Mouse (Mus musculus) hindbrain, embryonic 13.5 days (tissue): Measurements from ENCODE around the gene Zfp945. TPM values are rescaled to one million over a fixed set of nuclear protein-coding genes. Genes with fewer than 3 reads are reported as not detected.
A peak's percentile ranks its signal among the peaks of the same experiment; 100 is the strongest.
"Not testable (repeated sequence)": the region's sequence is repeated elsewhere in the genome, so short reads cannot be mapped to it uniquely, and the experiment has no call there.

ENCODE experiments used
- ATAC-seq: fragments of 200-750 bp; cut with Nextera tagmentation; 2 replicates; pipeline ENCODE4 v1.8.0; 2017; ENCODE audit warnings: moderate TSS enrichment; ENCODE audit not compliant: low FRiP score
- H3K27ac ChIP-seq: fragments of 300-500 bp; sonication (generic); 2 replicates; pipeline ENCODE4 v1.5.1; 2015; ENCODE audit warnings: inconsistent platforms, mild to moderate bottlenecking, moderate library complexity
- H3K27me3 ChIP-seq: fragments of 300-500 bp; sonication (generic); 2 replicates; pipeline ENCODE4 v1.6.1; 2015; ENCODE audit warnings: mild to moderate bottlenecking, inconsistent platforms
- H3K36me3 ChIP-seq: fragments of 300-500 bp; sonication (generic); 2 replicates; pipeline ENCODE4 v1.6.1; 2015; ENCODE audit warnings: mild to moderate bottlenecking, inconsistent platforms
- H3K4me1 ChIP-seq: fragments of 300-500 bp; sonication (generic); replicated peaks from 2 replicates; pipeline ENCODE4 v1.6.1; 2015; ENCODE audit warnings: inconsistent platforms
- H3K4me2 ChIP-seq: fragments of 300-500 bp; sonication (generic); 2 replicates; pipeline ENCODE4 v1.6.1; 2015; ENCODE audit warnings: inconsistent platforms, mild to moderate bottlenecking, moderate library complexity
- H3K4me3 ChIP-seq: fragments of 300-500 bp; sonication (generic); 2 replicates; pipeline ENCODE4 v1.5.1; 2015; ENCODE audit warnings: mild to moderate bottlenecking, inconsistent platforms
- H3K9ac ChIP-seq: fragments of 300-500 bp; sonication (generic); 2 replicates; pipeline ENCODE4 v1.6.1; 2015; ENCODE audit warnings: mild to moderate bottlenecking, inconsistent platforms
- H3K9me3 ChIP-seq: fragments of 300-500 bp; sonication (generic); 2 replicates; pipeline ENCODE4 v1.6.1; 2016; ENCODE audit warnings: inconsistent platforms
- WGBS: fragments of 180-500 bp; shearing (Covaris S2); methylation state at CpG from one replicate; pipeline ENCODE4 v1.1.7; 2015; 5-methylcytosine and 5-hydroxymethylcytosine counted together
- polyA plus RNA-seq: library from polyadenylated mRNA; unstranded; fragments of >200 nt; fragmentation: Nextera tagmentation; extraction: Ambion mirVana; gene quantifications from 2 replicates; pipeline ENCODE4 v1.2.1, GENCODE M21; 2015

Gene Zfp945
- 22.4 and 22.7 TPM in 2 replicates for polyA plus RNA-seq

GRCm38 (mm10) chr17:22866845-22867481 is at the start of gene Zfp945:
TSS of gene Zfp945 (minus strand) at chr17:22867134.
- Histone ChIP-seq H3K9ac (peak within 1 kb of the TSS; percentile 75), H3K36me3 (peaks cover 19% of the 10 kb centered on the region), H3K4me3 (peak within 1 kb of the TSS; percentile 64), H3K4me2 (peak within 1 kb of the TSS; percentile 77), H3K4me1 (peaks cover 14% of the 10 kb centered on the region), H3K27me3 (no peaks in the 10 kb centered on the region), H3K27ac (peak within 1 kb of the TSS; percentile 85), H3K9me3 (no peaks in the 10 kb centered on the region)
- ATAC-seq: peak; percentile 97
- WGBS: under 1% methylated on average over 20 of the region's 20 CpGs

GRCm38 (mm10) chr17:22888302-22888701 is 21.4 kb upstream of the Zfp945 start:
- 92% methylated on average over 3 of the region's 3 CpGs for WGBS
- ATAC-seq: no peak
- peaks cover 18% of the 10 kb centered on the region; the same call in 1 of the 2 replicates for H3K9me3 ChIP-seq
- H3K27ac ChIP-seq: no peak overlapping the region
- H3K4me3 ChIP-seq: no peak overlapping the region
- H3K9ac ChIP-seq: no peak overlapping the region
- no peaks in the 10 kb centered on the region for H3K4me1 ChIP-seq
- no peak overlapping the region for H3K4me2 ChIP-seq
- no peaks in the 10 kb centered on the region for H3K27me3 ChIP-seq
- H3K36me3 ChIP-seq: no peaks in the 10 kb centered on the region

GRCm38 (mm10) chr17:22884059-22884698 is 17.2 kb upstream of the Zfp945 start:
- Histone ChIP-seq H3K27ac (no peak overlapping the region), H3K9me3 (peaks cover 8% of the 10 kb centered on the region; the same call in 1 of the 2 replicates), H3K27me3 (no peaks in the 10 kb centered on the region), H3K4me1 (no peaks in the 10 kb centered on the region), H3K36me3 (no peaks in the 10 kb centered on the region), H3K4me3 (no peak overlapping the region), H3K4me2 (no peak overlapping the region), H3K9ac (no peak overlapping the region)
- WGBS: 65% methylated on average over 10 of the region's 10 CpGs
- ATAC-seq: no peak

GRCm38 (mm10) chr17:22877427-22878307 is 10.7 kb upstream of the Zfp945 start:
- H3K9ac ChIP-seq: no peak overlapping the region
- no peaks in the 10 kb centered on the region for H3K36me3 ChIP-seq
- H3K4me2 ChIP-seq: no peak overlapping the region
- no peak overlapping the region for H3K27ac ChIP-seq
- no peaks in the 10 kb centered on the region for H3K27me3 ChIP-seq
- WGBS: 93% methylated on average over 10 of the region's 11 CpGs
- H3K4me3 ChIP-seq: no peak overlapping the region
- H3K4me1 ChIP-seq: no peaks in the 10 kb centered on the region
- H3K9me3 ChIP-seq: 0 out of 2 replicates have a peak, but pooled peaks cover 7% of the 10 kb centered on the region
- 0 out of 2 replicates have a peak, but pooled peaks have one; percentile 43 for ATAC-seq

GRCm38 (mm10) chr17:22876316-22876715 is 9.4 kb upstream of the Zfp945 start:
- 87% methylated on average over 20 of the region's 20 CpGs for WGBS
- H3K4me1 ChIP-seq: no peaks in the 10 kb centered on the region

GRCm38 (mm10) chr17:22875549-22875948 is 8.6 kb upstream of the Zfp945 start:
- not testable (repeated sequence) for H3K4me2 ChIP-seq, ATAC-seq, H3K4me3 ChIP-seq, H3K9ac ChIP-seq, H3K36me3 ChIP-seq, H3K4me1 ChIP-seq, H3K27ac ChIP-seq, H3K9me3 ChIP-seq, H3K27me3 ChIP-seq
- 95% methylated on average over 4 of the region's 4 CpGs for WGBS

More at GRCm38 (mm10) chr17:22876316-22876715, 9.4 kb upstream of the Zfp945 start:
- Histone ChIP-seq H3K9me3 (0 out of 2 replicates have a peak, but pooled peaks cover 7% of the 10 kb centered on the region), H3K4me3 (no peak overlapping the region), H3K9ac (no peak overlapping the region), H3K27ac (no peak overlapping the region), H3K4me2 (no peak overlapping the region), H3K27me3 (no peaks in the 10 kb centered on the region), H3K36me3 (no peaks in the 10 kb centered on the region)
- no peak for ATAC-seq

GRCm38 (mm10) chr17:22866421-22866844 is 501 bp downstream of the Zfp945 start:
- Histone ChIP-seq H3K27ac (peak overlapping the region; percentile 85), H3K36me3 (peaks cover 23% of the 10 kb centered on the region), H3K4me3 (peak overlapping the region; percentile 64), H3K4me1 (peaks cover 14% of the 10 kb centered on the region), H3K4me2 (peak overlapping the region; percentile 77), H3K9ac (peak overlapping the region; percentile 75), H3K27me3 (no peaks in the 10 kb centered on the region), H3K9me3 (no peaks in the 10 kb centered on the region)
- ATAC-seq: peak; percentile 64
- WGBS: 3% methylated on average over 10 of the region's 10 CpGs

- no peak overlapping the region for H3K27ac ChIP-seq
- no peak overlapping the region for H3K4me2 ChIP-seq
- WGBS: 83% methylated on average over 4 of the region's 4 CpGs
- H3K36me3 ChIP-seq: no peaks in the 10 kb centered on the region
- H3K4me1 ChIP-seq: peaks cover 5% of the 10 kb centered on the region
- no peak overlapping the region for H3K9ac ChIP-seq
- ATAC-seq: no peak
- no peaks in the 10 kb centered on the region for H3K27me3 ChIP-seq
- H3K9me3 ChIP-seq: no peaks in the 10 kb centered on the region
- no peak overlapping the region for H3K4me3 ChIP-seq
Observed at GRCm38 (mm10) chr17:22821166-22821565, 45.8 kb downstream of the Zfp945 start.

GRCm38 (mm10) chr17:22818199-22818595 is 48.7 kb downstream of the Zfp945 start:
- H3K27me3 ChIP-seq: no peaks in the 10 kb centered on the region
- peak overlapping the region; percentile 96 for H3K27ac ChIP-seq
- H3K4me3 ChIP-seq: peak overlapping the region; percentile 70
- H3K4me1 ChIP-seq: peaks cover 11% of the 10 kb centered on the region
- peak overlapping the region; percentile 53 for H3K4me2 ChIP-seq
- peak; percentile 52; the same call in 1 of the 2 replicates for ATAC-seq
- peaks cover 18% of the 10 kb centered on the region for H3K36me3 ChIP-seq
- 78% methylated on average over 3 of the region's 3 CpGs for WGBS
- no peaks in the 10 kb centered on the region for H3K9me3 ChIP-seq
- peak overlapping the region; percentile 88 for H3K9ac ChIP-seq

GRCm38 (mm10) chr17:22817471-22818198 is 49.3 kb downstream of the Zfp945 start:
- WGBS: 2% methylated on average over 26 of the region's 28 CpGs
- H3K4me1 ChIP-seq: peaks cover 11% of the 10 kb centered on the region
- peak; percentile 97 for ATAC-seq
- H3K36me3 ChIP-seq: peaks cover 18% of the 10 kb centered on the region
- peak overlapping the region; percentile 70 for H3K4me3 ChIP-seq
- H3K4me2 ChIP-seq: peak overlapping the region; percentile 53
- H3K27me3 ChIP-seq: no peaks in the 10 kb centered on the region
- H3K27ac ChIP-seq: peak overlapping the region; percentile 96
- H3K9ac ChIP-seq: peak overlapping the region; percentile 88
- H3K9me3 ChIP-seq: no peaks in the 10 kb centered on the region

- peaks cover 56% of the 10 kb centered on the region for H3K36me3 ChIP-seq
- no peak overlapping the region for H3K4me3 ChIP-seq
- peaks cover 54% of the 10 kb centered on the region for H3K9me3 ChIP-seq
- no peaks in the 10 kb centered on the region for H3K4me1 ChIP-seq
- 66% methylated on average over 2 of the region's 2 CpGs for WGBS
- H3K9ac ChIP-seq: no peak overlapping the region
- no peak overlapping the region for H3K4me2 ChIP-seq
- H3K27ac ChIP-seq: no peak overlapping the region
- H3K27me3 ChIP-seq: no peaks in the 10 kb centered on the region
- no peak for ATAC-seq
Observed at GRCm38 (mm10) chr17:22799707-22800106, 67.2 kb downstream of the Zfp945 start.
